Mouse (Mus musculus) megakaryocyte, embryonic 14.5 days (primary cell): ENCODE data around the gene Magi2.

Experiments
- FLI1 ChIP-seq: IDR thresholded peaks from 2 replicates; pipeline ENCODE4 v1.6.1; 2012; ENCODE audit warnings: low read length, inconsistent platforms, mixed read lengths
- GATA1 ChIP-seq: IDR thresholded peaks from 3 replicates; pipeline ENCODE4 v1.6.1; 2012; ENCODE audit warnings: mixed read lengths, low read length, inconsistent platforms, borderline replicate concordance

- TF ChIP-seq GATA1 = no peak
- no peak for TF ChIP-seq FLI1
Measured at GRCm38 (mm10) chr5:20249382-20249781, 1022.5 kb downstream of the Magi2 start.
